Mouse (Mus musculus) R1 (cell line): ENCODE results near the gene 2310061I04Rik.

ENCODE experiments used
- DNase-seq: peaks from one replicate; pipeline ENCODE4 v3.0.0-alpha.2; 2018; ENCODE audit warnings: low read depth, low spot score

The 2310061I04Rik gene

DNA sequence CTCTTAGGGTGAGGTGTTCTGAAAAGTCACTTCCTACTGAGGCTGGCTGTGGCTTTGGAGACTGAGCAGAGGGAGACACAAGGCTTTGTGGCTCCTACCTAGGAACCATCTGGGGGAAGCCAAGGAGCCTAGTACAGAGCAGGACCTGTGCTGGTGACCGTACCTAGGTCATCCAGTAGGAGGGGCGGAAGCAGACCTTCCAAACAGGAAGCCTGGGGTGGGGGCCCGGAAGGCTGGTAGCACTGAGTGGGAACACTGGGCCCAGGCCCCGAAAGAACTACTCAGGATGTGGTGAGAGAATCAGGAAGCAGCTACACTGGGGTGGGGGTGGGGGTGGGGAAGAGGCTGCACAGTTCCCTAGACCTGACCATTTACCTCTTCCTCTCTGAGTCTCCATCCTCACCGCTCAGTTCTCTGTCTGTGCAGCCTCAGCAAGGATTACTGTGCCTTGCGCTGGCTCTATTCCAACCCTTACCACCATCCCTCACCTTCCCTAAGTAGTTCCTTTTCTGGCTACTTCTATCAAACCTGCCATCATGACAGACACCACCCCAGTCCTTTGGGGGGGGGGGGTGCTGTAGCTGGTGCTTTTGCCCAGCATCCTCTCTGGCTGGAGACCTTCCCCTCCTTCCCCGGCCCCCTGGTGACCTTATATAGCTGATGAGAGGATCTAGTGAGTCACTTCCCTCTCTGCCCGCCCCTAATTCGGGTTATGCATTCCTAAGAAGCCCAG is 26.9 kb downstream of the 2310061I04Rik start:
- peak; percentile 93 for DNase-seq

DNA sequence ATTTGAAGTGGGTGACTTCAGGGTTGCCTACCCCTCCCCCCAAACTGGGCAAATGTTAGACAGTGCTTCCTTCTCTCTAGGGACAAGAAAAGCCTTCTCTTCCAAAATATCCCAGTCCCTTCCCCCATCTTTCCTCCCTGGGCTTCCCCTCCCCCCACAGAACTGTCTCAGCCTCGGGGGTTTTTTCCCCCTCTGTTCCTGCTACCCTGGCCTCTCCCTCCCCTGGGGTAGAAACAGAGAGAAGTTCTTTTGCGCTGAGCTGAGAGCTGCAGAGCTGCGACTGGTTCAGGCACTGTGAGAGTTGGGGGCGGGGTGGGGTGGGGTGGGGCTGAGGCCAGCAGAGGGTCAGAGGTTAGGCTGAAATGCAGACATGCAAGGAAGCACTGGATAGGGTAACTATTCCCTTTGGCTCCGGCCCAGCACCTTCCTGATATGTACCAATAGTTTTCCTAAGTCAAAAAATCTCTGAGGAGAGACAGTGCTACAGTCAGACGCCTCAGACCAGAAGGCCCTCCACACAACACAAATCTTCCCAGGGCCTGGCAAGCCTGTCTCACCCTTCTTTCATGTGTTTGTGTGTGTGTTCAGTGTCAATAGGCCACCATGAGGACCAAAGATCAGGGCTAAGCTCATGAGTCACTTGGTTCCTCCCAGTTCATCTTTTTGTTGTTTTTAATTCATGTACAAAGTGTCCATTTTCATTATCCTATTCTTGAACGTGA is 27.7 kb downstream of the 2310061I04Rik start:
- DNase-seq = peak; percentile 91

DNA sequence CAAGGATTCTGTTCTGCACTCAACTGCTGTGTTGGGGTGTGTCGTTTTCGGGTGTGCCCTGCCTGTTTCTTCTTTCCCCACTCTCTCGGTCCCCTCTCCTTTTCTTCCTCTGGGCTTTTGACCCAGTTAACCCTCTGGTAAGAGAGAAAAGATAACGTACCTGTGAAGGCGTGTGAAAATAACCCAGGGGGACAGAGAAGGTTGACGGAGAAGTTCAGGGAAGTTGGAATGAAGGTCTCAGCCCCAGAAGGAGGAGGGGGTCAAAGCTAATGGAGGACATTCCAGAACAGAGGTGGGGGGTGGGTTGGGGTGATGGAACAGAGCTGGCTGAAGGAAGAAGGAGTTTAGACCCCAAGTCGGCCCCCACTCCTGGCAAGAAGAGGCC is 28.3 kb downstream of the 2310061I04Rik start:
- DNase-seq = peak; percentile 48

DNA sequence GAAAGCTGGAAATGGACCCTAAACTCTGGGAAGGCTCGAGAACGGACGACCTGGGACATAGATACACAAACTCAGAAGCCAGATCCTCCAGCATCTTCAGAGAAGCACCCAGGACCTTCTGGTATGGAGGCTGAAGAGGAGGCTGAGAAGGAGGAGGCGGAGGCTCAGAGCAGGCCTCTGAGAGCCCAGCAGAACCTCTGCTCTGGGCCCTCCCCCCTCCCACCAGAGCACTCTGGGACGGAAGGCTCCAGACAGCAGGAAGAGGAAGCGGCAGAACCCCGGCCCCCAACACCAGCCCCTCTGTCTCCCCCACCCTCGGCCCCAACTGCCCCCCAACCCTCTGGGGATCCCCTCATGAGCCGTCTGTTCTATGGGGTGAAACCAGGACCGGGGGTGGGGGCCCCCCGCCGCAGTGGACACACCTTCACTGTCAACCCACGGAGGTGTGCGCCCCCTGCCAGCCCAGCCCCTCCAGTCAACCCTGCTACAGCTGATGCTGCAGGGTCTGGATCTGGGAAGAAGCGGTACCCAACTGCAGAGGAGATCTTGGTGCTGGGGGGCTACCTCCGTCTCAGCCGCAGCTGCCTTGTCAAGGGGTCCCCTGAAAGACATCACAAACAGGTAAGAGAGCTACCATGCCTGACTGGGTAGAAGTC is 28.9 kb downstream of the 2310061I04Rik start:
- peak; percentile 53 for DNase-seq

DNA sequence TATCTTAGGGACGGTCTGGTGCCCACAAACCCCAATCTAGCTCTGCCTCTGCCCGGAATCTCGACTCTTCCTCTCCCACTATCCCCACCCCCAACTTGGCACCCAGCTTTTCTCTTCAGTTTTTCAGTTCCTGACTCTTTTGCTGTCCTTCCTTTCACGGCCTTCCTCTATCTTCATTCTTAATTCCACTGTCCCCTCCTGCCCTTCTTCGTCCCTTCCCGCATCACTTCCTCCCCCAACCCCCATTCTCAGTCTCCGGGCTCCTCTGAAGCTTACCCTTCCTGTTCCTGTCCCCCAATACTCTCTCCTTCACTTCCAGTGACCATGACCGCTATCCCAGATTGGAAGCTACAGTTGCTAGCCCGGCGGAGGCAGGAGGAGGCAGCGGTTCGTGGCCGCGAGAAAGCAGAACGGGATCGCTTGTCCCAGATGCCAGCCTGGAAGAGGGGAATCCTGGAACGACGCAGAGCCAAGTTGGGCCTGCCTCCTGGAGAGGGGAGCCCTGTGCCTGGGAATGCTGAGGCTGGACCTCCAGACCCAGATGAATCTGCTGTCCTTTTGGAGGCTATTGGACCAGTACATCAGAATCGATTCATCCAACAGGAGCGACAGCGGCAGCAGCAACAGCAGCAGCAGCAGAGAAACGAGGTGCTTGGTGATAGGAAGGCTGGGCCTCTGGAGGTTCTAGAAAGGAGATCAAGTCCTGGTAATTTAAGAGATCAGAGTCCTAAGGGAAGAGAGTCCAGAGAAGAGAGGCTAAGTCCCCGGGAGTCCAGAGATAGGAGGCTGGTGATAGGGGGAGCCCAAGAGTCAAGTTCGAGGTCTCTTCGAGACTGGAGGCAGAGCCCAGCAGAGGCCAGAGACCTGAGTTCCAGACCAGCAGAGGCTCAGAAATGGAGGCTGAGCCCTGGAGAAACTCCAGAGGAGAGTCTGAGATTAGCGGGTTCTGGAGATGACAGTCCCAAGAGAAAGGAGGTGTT is 30.0 kb downstream of the 2310061I04Rik start:
- DNase-seq = peak; percentile 49

DNA sequence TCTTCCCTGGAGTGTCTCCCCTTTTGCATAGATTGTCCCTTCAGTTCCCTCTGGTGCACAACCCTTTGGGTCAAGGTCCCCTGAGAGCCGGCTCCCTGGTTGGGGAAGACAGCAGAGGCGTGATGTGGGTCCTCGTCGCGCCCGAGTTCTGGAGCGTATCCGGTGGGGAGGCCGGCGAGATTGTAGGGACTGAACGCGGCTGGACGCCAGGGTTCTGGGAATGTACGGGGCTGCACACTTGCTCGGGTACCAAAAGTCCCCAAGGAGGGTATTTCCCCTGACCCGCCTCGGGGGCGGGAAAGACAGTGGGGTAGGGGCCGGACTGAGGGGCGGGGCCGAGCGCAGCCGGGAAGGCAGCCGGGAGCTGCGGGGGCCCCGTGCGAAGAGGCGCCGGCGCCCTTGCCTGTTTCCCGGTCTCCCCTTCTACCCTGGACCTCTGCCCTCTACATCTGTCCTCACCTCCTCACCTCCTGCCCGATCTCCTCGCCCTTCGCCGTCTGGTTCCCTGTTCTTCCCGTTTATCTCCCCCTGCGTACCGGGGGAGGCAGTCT is 30.9 kb downstream of the 2310061I04Rik start:
- DNase-seq = peak; percentile 83

DNA sequence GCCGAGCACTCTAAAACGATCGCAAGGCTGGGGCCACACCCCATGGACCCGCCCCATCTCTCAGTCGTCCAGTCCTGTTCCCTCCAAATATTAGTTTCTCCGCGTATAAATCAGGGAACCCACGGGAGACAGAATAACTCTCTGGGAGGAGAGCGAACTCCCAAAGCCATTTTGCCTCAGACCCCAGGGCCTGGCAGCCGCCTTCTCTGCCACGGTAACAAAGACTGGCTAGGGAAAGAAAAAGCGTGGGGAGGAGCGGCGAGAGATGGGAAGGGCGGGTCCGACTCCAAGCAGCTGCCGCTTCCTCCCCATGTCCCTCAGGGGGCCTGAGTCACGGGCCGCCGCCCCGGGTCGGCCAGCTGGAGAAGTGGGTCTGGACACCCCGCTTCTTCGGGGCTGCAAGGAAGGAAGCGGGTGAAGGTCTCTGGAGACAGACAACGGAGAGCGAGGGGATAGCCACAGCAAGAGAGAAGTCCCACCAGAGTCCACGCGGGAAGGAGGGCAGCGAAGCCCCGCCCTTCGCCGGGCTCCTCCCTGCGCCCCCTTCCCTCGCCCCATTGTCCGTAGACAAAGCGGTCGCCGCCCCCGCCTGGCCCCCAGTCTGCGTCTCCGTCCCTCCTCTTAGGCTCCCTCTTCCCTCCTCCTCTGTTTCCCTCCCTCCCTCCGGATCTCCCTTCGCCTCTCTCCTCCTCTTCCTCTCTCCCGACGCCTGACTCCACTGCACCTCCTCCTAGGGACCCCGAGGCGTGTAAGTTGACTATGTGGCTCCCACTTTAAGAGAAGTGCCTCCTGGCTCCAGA is 31.6 kb downstream of the 2310061I04Rik start, which contains the start of gene Ppp1r18:
TSS of gene Ppp1r18 (plus strand) at position 113 of the 800 bp plus-strand sequence.
- peak; percentile 88 for DNase-seq

DNA sequence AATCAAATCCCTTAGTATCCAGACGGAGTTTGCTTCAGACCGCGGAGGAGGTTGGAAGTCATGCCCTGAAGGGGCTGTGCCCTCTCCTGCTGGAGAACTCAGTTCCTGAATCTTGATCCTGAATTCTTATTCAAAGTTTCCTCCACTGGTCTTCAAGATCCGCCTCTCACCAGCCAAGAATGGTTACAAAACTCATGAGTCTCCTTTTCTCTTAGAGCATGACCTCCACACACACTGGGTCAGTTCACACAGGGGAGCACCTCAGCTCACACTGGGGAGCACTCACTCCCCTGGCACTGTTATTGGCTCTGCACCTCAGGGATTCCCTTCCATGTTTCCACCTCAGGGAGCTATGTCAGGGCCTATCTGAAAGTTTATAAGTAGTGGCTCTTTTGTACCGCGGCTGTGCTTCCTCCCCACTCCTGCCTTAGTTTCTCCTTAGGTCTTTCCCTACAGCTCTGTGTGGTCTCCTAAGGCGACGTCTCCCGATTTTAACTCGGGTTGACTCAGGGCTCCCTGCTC is 32.3 kb downstream of the 2310061I04Rik start:
- DNase-seq = peak; percentile 55

DNA sequence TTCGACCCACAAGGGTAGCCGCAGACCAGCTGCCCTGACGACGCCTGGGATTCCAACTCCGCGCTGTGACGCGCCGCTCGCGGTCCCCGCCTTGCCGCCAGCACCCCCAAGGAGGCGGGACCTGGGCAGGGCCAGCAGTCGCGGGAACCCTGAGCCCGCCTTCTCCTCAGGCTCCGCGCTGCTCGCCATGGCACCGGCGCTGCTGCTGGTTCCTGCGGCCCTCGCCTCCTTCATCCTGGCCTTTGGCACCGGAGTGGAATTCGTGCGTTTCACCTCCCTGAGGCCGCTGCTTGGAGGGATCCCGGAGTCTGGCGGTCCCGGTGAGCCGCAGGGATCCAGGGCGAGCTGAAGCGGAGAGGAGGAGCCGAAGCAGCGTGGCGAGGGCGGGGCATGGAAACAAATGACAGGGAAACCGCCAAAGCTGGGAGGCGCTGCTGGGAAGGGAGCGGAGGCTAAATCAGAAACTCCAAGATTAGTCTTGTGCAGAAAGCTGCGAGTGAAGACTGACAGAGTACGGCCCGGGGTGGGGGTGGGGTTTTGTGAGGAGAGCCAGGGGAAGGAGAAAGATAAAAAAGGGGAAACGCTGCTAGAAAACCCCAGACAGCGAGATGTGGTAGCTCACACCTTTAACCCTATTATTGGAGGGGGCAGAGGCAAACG is 35.9 kb downstream of the 2310061I04Rik start, which contains the start of gene Nrm:
TSS of gene Nrm (plus strand) at position 121 of the 660 bp plus-strand sequence.
- DNase-seq = peak; percentile 95

DNA sequence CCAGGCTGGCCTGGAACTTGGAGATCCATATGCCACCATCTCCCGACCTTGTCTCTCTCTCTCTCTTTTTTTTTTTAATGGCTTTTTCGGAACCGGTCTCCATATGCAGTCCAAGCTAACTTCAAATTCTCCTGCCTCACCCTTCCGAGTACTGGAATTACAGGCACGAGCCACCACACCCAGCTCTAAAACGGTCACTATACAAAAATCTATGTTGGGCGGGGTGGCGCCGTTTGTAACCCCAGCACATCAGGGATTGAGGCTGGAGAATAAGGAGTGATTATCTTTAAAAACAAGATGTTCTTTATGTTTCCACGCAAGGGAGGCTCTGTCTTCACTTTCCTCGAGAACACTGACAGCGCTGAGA is 36.4 kb downstream of the 2310061I04Rik start:
- no peak for DNase-seq

DNA sequence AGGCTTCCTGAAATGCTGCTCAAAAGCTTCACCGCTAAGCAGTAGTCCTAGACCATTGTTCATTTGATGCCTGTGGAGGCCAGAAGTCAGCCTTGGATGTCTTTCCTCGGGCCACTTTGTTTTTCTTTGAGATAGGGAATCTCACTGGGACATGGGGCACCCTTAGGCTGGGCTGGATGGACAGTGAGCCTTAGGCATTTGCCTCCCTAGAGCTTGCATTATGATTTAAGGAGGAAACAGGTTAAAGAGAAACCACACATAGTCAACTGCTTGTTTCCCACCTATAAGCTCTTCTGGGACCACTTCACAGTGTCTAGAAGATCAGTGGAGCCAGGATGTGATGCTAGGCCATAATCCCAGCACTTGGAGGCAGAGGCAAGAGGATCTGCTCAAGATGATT is 37.4 kb downstream of the 2310061I04Rik start:
- no peak for DNase-seq

DNA sequence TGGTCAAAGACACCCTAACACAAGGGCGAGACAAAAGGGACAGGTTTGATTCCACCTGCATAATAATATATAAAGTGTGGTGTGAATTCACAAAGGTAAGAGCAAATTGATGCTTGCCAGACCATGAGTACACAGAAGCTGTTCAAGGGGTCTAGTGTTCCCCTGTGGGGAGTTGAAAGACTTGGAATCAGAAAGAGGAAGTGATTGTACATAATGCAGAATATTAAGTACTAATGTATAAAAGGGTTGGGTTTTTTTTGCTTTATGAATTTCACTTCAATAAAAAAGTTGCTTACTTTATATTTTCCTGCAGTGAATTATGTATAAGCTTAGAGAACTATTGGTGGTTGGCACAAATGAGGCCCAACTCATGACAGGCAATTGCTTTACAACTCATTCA is 37.9 kb downstream of the 2310061I04Rik start:
- DNase-seq = no peak

DNA sequence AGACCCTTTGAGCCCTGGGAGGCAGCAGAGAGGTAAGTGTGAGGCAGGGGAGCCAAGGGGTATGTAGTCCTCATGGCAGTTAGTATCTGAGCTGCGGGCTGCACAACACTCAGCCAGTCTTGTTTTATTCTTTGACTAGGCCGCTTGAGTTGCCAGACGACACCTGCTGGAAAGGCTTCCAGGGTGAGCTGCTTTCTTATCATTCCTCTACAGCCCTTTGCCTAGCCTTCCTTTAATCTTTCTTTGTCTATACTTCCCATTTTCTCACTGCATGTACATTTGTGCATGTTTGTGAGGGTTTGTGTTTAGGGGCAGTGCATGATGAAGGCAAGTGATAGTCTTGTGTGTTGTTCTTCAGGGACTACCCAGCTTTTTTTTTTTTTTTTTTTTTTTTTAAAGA is 46.3 kb downstream of the 2310061I04Rik start:
- no peak for DNase-seq

DNA sequence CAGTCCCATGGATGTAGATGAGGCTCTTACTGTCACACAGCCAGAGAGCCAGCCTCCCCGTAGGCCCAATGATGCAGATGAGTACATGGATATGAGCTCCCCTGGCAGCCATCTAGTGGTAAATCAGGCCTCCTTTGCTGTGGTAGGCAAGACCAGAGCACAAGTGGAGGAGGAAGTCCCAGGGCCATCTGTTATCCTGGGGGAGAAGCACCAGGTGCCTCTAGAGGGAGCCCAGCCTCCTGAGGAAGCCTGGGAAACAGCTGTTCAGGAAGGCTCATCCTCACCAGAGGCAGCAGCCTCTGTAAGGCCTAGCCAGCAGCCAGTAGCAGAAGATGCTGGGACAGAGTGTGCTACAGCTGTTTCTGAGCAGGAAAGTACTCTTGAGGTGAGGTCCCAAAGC is 49.1 kb downstream of the 2310061I04Rik start:
- DNase-seq = peak; percentile 60

DNA sequence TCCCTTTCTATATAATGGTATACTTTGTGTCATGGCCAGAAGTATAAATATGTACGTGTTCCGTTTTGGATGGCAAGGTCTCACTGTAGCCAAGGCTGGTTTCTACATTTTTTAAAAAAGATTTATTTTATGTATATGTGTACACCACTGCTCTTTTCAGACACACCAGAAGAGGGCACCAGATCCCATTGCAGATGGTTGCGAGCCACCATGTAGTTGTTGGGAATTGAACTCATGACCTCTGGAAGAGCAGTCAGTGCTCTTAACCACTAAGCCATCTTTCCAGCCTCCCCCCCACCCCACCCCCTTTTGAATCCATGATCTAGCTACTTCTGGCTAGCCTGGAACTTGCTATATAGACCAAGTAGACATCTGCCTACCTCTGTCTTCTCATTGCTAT is 53.7 kb downstream of the 2310061I04Rik start:
- no peak for DNase-seq
